Mouse (Mus musculus): ENCODE results near the gene Myo1d.

Gene Myo1d

DNA sequence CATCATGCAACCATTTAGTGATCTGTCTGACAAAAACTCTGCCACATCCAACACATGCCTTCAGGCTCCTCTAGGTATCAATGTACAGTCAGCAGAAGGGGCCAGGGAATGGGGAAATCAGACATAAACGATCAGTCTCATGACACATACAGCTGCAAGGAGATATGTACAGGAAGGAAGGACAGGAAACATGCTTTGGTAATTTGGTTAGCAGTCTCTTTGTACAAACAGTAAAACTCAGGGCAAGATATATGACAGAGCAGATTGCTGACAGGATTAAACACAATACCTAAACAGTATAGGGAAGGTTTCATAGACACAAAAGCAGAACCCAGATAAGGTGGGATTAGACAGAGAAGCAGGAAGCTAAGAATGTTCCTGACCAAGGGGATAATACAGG lies 60.8 kb downstream of the Myo1d start:
- no peak for DNase-seq

- no peak for DNase-seq
Observed at GRCm38 (mm10) chr11:80718036-80718435, 61.8 kb downstream of the Myo1d start.

DNA sequence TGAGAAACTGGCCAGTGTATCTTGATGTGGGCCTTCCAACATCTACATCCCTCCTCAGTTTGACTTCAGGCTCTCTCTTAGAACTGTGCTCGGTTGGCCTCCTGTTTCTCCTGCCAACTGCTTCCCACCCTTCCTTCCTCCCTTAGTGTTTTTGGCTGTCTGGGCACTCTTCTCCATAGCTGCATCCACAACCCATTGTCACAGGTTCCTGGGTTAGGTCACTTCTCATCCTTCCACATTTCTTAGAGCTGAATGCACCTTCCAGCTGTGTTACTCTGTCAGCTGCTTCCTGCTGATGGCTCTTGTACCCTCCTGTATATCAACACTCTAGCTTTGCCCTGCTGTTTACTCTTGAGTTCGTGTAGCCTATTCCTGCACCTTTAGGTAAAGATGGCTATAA lies 64.7 kb downstream of the Myo1d start:
- DNase-seq: no peak

- DNase-seq: no peak
Observed at GRCm38 (mm10) chr11:80713705-80714104, 66.1 kb downstream of the Myo1d start.

- no peak for DNase-seq
Observed at GRCm38 (mm10) chr11:80712201-80712600, 67.6 kb downstream of the Myo1d start.

- DNase-seq: no peak
Observed at GRCm38 (mm10) chr11:80711336-80711735, 68.5 kb downstream of the Myo1d start.

GRCm38 (mm10) chr11:80700611-80701010 lies 79.2 kb downstream of the Myo1d start:
- no peak for DNase-seq

DNA sequence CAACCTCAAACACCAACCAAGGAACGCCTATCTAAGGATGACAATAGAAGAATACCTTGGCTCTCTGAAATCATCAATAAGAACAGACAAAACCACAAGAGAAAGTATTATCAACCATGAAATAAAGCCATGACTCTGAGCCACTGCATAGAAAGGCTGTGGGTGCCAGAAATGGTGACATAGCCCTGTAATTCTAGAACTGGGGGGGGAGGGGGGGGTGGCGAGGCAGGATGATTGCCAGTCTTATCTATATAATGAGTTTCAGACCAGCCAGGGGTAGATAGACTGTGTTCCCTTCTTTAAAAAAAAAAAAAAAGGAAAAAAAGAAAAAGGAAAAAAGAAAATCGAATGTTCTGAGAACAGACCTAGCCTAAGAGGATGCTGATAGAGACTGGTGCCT lies 81.1 kb downstream of the Myo1d start:
- no peak for DNase-seq

- peak; percentile 36 to 74 for DNase-seq
Observed at GRCm38 (mm10) chr11:80696350-80696749, 83.5 kb downstream of the Myo1d start.

- no peak for DNase-seq
Observed at GRCm38 (mm10) chr11:80684603-80685002, 95.2 kb downstream of the Myo1d start.

GRCm38 (mm10) chr11:80682745-80683144 lies 97.1 kb downstream of the Myo1d start:
- DNase-seq: no peak

GRCm38 (mm10) chr11:80673013-80673412 lies 106.8 kb downstream of the Myo1d start:
- DNase-seq: no peak

DNA sequence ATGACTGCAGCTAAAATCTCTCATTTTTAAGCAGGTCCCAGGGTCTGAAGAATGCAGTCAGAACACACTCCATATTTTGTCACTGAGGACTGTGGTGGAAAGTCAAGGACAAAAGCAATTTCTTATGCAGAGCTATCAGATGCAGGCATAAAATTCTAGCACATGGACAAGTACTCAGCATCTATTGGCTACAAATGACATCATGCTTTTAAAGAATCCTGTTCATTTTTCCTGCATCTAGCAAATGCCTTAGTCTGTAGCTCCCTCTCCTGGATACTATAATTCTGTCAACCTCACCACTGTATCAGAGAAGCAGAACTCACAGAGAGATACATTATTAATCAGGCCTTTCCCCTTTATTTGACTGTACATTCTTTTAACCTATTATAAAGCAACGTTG lies 109.4 kb downstream of the Myo1d start:
- peak; percentile 70 to 86 for DNase-seq

DNA sequence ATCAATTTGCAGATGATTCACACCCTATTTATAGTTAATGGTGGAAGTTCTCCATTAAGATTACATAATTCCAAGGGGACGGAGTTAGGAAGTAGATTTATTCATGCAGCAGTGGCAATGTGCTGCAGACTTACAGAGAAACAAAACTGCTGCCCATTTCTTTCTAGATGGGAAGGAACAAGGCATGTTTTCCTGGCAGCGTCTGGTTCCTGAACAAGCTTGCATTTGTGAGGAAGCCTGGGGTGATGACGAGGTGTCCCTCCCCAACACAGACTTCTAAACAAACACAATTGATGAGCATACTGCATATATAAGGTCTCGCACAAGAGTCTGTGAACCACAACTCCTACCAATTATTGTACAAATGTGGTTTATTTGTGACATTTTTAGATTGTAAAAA lies 109.9 kb downstream of the Myo1d start:
- peak; percentile 31 to 49 for DNase-seq

- DNase-seq: no peak
Observed at GRCm38 (mm10) chr11:80666211-80666610, 113.6 kb downstream of the Myo1d start.

GRCm38 (mm10) chr11:80664261-80664660 lies 115.6 kb downstream of the Myo1d start:
- no peak for DNase-seq

DNA sequence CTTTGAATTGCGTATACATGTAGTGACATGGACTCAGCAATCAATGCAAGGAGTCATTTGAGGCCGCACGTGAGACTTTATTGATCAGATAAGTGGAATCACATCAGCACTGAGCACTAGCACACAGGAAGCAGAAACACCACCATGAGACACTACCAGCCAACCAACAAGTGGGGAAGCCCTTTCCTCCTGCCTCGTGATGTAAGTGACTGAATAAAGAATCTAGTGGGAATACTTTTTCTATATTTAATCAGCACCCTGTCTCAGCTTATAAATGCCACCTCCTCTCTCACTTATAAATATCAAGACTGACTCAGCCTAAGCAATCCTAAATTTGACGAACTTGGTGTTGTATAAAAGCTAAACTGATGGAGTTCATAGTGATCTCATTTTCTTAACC lies 134.7 kb downstream of the Myo1d start:
- DNase-seq: no peak

DNA sequence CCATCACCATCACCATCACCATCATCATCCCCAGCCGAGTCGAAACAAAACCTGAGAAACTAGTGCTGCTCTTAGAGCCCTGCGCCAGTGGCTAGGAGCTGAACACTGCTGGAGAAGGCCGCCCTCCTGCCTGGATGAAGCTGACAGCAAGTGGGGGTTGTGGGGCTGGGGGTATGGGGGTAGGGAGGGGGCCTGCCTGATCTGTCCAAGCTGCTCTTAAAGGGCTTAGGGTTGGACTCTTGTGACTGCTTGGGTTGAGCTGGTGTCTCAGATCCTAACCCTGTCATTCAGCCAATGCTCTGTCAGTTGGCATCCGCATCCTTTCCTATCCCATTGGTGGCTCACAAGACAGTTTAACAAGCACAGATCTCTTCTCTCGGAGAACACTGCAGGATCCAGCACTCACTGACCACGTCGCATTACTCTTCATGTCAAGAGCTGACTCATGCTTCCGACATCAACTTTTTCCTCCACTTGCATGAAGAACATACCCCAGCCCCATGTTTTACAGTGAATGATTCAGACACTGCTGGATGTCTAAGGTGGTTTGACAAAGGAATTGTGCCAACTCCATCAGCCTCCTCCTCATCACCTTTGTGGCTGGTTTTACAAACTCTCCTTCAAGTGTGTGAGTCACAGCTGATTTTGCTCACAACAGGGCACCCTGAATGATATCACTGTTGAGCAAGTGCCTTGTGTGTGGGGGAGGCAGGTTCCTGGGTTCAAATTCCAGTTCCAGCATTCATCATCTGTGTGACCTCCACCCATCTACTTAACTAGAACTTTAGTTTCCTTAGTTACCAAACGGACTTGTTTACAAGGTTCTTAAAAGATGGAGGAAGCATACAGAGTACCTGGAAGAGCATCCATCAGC lies 150.6 kb downstream of the Myo1d start:
- DNase-seq: no peak

DNA sequence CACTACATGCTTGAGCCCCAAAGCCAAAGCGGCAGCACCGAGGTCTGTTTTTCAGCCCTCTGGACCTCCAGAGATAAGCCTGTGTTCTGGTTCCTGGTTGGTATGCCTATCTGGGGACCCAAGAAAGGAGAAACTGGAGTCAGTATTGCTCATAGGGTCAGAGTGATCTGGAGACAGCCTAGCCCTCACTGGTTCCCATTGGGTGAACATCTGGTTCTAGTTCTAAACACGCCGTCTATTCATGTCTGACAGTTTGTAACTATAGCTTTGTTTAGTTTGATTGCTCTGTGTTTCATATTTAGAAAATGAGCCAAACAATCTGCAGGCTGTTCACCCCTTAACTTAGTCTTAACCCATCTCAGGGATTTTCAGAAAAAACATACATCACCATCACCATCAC lies 151.2 kb downstream of the Myo1d start:
- no peak for DNase-seq

GRCm38 (mm10) chr11:80623038-80623380 lies 156.8 kb downstream of the Myo1d start:
- peak; percentile 54 to 61 for DNase-seq

DNA sequence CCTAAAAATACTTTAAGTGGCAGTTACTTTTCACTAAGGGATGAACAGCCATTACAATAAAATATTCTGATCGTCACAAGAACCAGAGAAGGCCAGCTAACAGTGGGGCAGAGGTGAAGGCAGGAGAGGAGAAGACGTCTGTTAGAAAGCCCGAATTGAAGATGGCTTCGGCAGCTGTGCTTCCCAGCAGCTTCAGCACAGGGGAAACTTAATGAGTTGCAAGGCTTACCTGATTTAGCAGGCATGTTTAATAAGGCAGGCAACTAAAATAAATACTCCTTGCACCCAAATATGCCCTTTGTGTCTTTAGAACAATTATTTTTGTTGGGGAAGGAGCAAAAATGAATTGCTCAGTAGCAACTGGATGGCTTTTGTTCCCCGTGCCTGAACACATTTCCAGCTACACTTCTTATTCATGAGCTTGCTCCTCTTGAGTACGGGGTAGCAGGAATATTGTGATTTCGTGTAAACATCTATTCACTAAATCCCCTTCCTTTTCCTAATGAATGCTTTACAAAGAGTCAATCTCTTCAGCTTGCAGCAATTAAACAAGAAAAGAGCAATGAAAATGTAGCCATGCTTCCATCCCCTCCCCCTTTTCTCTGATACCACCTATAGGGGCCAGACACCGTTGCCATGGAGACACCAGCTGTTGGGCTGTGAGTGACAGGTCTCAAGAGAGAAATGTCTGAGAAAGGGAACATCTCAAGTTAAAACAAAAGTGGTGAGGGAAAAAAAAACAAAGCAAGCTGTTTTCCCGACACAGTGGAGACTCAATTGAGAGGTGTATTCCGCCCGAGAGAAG lies 157.4 kb downstream of the Myo1d start:
- peak; percentile 79 for DNase-seq

DNA sequence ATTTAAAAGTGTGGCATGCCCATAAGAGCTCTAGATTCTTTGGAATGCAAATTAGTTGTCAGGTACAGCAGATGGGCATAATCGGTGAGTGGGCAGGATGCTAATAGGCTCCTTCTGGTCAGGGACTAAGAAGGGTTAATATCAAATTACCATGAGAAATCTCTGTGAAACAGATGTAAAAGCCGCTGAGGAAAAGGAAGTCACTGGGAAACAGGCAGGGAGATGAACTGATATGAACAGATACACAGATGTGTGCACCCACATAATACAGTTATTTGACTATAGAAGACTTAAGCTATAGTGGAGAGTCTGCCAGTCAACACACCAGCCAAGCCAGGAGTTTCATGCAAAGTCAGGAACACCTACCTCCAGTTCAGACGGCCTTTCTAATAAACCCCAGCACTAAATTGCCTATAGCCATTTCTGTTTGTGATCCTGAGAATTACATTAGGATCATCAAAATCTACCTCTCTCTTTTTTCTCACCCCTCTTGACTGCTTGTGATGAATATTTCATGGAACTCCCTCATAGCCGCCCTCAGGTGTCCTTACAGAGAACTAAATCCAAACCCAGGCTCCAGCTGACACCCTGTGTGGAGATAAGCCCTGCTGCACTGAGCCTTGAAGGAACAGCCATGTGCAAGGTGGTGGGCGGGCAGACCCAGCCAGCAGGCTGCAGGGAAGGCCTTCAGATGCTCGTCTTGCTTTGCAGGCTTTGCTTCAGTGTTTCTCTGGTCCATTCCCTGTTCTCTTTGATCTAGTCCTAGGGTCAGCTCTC lies 164.7 kb downstream of the Myo1d start:
- DNase-seq: peak in 1 of 2 experiments; percentile 34

DNA sequence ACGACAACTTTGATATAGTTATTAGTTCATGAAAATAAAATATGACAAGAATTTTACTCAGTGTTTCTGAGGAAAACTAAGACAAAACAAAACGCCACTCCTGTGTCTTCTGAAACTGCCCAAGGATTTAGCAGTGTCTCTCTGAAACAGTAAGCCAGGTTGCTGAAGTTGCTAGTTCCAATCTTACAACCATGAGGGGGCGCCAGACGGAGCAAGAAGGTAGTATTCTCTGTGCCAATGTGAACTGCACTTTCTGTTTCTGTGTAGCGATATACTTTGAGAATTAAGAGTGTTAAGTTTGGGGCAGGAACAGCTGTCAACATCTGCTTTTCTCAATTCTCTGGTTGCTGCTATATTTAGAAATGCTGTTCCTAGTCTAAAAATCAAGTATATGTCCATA lies 165.4 kb downstream of the Myo1d start:
- peak; percentile 89 to 93 for DNase-seq
